8 mouse cellular contexts compared by ENCODE assay signal in the genomic region with DNA sequence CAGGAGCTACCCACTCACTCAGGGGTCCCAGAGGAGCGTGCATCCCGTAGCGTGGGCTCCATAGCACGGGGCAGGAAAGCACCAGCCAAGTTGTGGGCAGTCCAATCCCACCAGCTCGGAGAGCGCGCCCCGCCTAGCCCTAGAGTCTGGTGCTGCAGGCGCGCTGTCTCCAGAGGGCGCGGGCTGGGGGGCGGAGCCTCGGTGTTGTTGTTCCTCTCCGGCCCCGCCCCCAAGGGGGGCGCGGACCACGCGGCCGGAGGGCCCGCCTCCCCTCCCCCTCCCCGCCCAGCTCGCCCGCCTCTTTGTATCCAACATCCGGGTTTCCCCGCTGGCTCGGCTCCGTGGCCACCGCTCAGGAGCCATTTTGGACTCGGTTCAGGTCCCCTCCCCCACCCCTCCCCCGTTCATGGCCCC. TPM values are rescaled to one million over a fixed set of nuclear protein-coding genes. Genes with fewer than 3 reads are reported as not detected.
DNase-seq lines count a peak whose midpoint lies in the region; ATAC-seq and TF ChIP-seq lines count a peak whose summit lies in the region.

A gene (plus strand): TSS at position 318 of the 414 bp plus-strand sequence.

- peaks cover 26% of the 10 kb centered on the region for H3K36me3 ChIP-seq in E14TG2a.4 (ENCODE audit: insufficient read depth, low read length)
- no peaks in the 10 kb centered on the region for H3K36me3 ChIP-seq in forebrain, embryonic 15.5 days
- H3K36me3 ChIP-seq in neural tube, embryonic 15.5 days = no peaks in the 10 kb centered on the region

- no peaks in the 10 kb centered on the region for H3K9me3 ChIP-seq in E14TG2a.4 (ENCODE audit: low read length)
- no peaks in the 10 kb centered on the region for H3K9me3 ChIP-seq in forebrain, embryonic 15.5 days
- no peaks in the 10 kb centered on the region for H3K9me3 ChIP-seq in neural tube, embryonic 15.5 days (replicated peaks)

- H3K27me3 ChIP-seq in E14TG2a.4 (ENCODE audit: insufficient read depth, low read length) = peaks cover 9% of the 10 kb centered on the region
- H3K27me3 ChIP-seq in forebrain, embryonic 15.5 days = no peaks in the 10 kb centered on the region
- no peaks in the 10 kb centered on the region for H3K27me3 ChIP-seq in neural tube, embryonic 15.5 days (replicated peaks)

- peak; percentile 52 for DNase-seq in c-Kit-positive CD71-positive TER-119-positive erythroid progenitor cells, embryonic 14.5 days (ENCODE audit: low spot score)
- peak; percentile 88 for DNase-seq in heart, postnatal 25 days (ENCODE audit: low spot score)
- DNase-seq in layer of hippocampus, adult 18-20 months (ENCODE audit: low spot score in 2 of 2) = peak; percentile 87 to 96
- peak; percentile 94 to 96 for DNase-seq in lung, adult 18-20 months
- DNase-seq in testis, postnatal 10 days (ENCODE audit: low spot score) = peak; percentile 99

- H3K4me1 ChIP-seq in E14TG2a.4 (replicated peaks; ENCODE audit: low read depth, low read length) = peaks cover 55% of the 10 kb centered on the region
- peaks cover 38% of the 10 kb centered on the region for H3K4me1 ChIP-seq in forebrain, embryonic 15.5 days
- H3K4me1 ChIP-seq in neural tube, embryonic 15.5 days = peaks cover 41% of the 10 kb centered on the region

- ATAC-seq in forebrain, embryonic 15.5 days (replicated peaks) = peak; percentile 96
- peak; percentile 93 for ATAC-seq in neural tube, embryonic 15.5 days (ENCODE audit: low FRiP score)

- TF ChIP-seq CTCF in E14TG2a.4 (conservative IDR thresholded peaks at IDR 0.05; ENCODE audit: low read length) = no peak

- WGBS in forebrain, embryonic 15.5 days = under 1% methylated on average over 31 of the region's 32 CpGs
- 0% methylated on average over 24 of the region's 32 CpGs for WGBS in neural tube, embryonic 15.5 days

- peak within 1 kb of the TSS; percentile 70 for H3K4me2 ChIP-seq in forebrain, embryonic 15.5 days (replicated peaks)
- peak within 1 kb of the TSS; percentile 67 for H3K4me2 ChIP-seq in neural tube, embryonic 15.5 days

- peak within 1 kb of the TSS; percentile 98 for H3K27ac ChIP-seq in forebrain, embryonic 15.5 days (replicated peaks)
- peak within 1 kb of the TSS; percentile 98 for H3K27ac ChIP-seq in neural tube, embryonic 15.5 days (replicated peaks)

- H3K9ac ChIP-seq in forebrain, embryonic 15.5 days (replicated peaks) = peak within 1 kb of the TSS; percentile 94
- peak within 1 kb of the TSS; percentile 100 for H3K9ac ChIP-seq in neural tube, embryonic 15.5 days (replicated peaks)

- intact Hi-C loops in heart, postnatal 25 days (cut with DNase I) = loop anchor here (2.0 to 5.0 kb wide), 2 partner anchors 27 to 310 kb away; a partner anchor contains a TSS

- H3K4me3 ChIP-seq in E14TG2a.4 (replicated peaks; ENCODE audit: low read length) = peak within 1 kb of the TSS; percentile 93
- peak within 1 kb of the TSS; percentile 77 for H3K4me3 ChIP-seq in forebrain, embryonic 15.5 days
- H3K4me3 ChIP-seq in neural tube, embryonic 15.5 days (replicated peaks) = peak within 1 kb of the TSS; percentile 94

RNA-seq across cellular contexts. Expression of the gene that starts here (rescaled TPM):
- 53.8 and 55.0 TPM in 2 replicates for polyA plus RNA-seq in forebrain, embryonic 15.5 days (2015; fragmentation: Nextera tagmentation; extraction: Ambion mirVana)
- 1 to 10 TPM; 5.8 to 6.5 TPM for total RNA-seq in heart, postnatal 25 days (2021)
- total RNA-seq in layer of hippocampus, adult 18-20 months (2021) = 10 to 100 TPM; 11.3 to 13.5 TPM
- polyA plus RNA-seq in neural tube, embryonic 15.5 days (2015; fragmentation: Nextera tagmentation; extraction: Ambion mirVana) = 32.9 and 43.2 TPM in 2 replicates

Comparison
In these comparisons a context has a peak if more than half of its experiments do, and no peak if none do; other contexts are left out.
1. Peak in every context shown above with its lines: DNase-seq, ATAC-seq, H3K4me3 ChIP-seq and H3K27ac ChIP-seq.